Mouse (Mus musculus) kidney, postnatal 10 days (tissue): ENCODE results near the gene Etfa.

Experiments used
- DNase-seq: peaks from one replicate; pipeline ENCODE4 v3.0.0; 2021; ENCODE audit warnings: mixed read lengths

Gene Etfa

DNA sequence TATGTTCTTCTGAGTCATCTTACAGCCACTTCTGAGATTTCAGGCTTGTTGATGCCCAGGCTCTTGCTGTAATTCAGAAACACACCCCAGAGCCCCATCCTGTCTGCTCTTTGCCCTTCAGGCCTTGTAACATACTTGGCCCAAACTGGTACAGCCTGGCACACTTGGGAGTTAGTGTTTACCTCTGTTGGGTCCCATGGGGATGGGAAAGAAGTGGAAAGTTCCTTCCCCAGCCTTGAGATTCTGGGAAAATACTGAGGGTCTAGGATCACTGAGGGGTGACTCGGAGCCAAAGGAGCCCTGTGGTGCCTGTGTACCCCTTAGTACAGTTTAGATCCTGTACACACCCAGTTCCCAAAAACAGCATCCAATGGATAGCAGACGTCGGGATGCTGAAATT is 90.3 kb downstream of the Etfa start:
- DNase-seq, result no peak

DNA sequence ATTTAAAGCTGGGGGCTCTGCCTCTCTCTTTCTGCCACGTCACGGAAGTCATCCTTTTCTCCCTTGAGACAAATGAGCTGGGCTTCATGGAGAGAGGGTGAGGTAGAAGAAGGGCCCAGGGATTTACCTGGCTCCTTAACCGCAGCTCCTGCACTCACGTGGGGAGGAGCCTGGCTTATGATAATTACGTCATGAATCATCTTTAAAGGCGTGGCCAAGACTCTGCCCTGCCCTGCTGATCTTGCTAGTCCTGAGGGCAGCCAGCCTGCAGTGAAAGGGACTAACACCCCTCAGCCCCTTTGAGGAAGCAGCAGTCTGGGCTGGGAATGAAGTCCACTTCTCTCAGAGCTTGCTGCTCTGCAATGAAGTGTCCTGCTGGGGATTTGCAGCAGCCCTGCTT is 100.9 kb downstream of the Etfa start:
- no peak for DNase-seq

DNA sequence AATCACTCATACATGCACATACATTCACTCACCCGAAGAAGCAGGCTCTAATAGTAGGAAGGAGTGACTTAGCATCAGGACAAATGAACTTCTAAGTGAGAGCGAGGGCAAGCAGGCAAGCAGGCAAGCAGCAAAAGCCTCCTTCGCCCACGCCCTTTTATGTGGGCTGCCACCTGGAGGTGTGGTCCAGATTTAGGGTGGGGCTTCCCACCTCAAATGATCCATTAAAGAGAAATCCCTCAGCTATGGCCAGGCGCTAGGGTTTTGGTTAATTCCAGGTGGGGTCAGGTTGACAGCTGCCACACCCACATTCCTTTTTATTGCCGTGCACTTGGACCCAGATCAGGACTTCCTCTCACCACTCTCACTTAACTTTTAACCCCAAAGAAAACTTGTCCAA is 101.6 kb downstream of the Etfa start:
- DNase-seq, result no peak

DNA sequence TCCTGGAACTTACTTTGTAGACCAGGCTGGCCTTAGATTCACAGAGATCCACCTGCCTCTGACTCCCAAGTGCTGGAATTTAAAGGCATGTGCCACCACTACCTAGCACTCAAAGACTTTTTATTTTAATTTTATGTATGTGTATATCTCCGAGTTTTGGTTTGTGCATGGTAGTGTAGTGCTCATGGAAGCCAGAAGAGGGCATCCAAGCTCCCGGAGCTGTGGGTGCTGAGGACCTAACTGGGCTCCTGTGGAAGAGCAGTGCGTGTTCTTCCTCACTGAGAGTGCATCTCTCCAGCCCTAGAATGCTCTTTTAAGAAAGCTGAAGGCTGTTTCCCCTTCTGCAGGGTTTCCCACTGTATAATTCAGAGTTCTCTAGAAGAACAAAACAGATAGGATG is 102.2 kb downstream of the Etfa start:
- no peak for DNase-seq

DNA sequence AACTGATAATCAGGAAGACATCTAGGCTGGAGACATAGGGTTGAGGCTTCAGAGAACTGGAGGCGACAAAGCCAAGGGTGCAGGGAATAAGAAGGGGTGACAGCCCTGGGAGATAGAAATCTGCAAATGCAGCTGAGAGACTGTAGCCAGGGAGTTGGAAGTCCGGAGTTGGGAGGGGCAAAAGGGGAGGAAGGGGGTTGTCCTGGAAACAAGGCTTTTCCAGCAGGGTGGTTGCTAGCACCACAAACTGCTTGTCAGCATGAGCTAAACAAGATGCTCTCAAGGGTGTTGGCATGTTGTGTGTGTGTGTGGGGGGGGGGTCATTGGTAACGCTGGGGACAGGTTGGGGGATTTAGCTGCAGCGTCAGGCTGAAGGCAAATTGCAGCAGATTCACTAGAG is 103.2 kb downstream of the Etfa start:
- no peak for DNase-seq

DNA sequence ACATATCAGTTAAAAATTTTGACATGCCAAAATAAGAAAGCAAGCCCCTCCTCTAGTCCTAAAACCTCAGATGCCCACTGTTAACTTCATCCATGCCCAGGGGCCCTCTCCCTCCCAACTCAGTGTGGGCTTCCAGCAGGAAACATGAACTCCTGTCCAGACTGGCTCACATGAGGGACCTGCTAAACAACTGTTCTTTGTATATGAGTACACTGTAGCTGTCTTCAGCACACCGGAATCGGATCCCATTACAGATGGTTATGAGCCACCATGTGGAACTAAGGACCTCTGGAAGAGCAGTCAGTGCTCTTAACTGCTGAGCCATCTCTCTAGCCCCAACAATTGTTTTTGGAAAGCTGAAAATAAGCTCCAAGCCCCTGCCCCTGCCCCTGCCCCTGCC is 105.3 kb downstream of the Etfa start:
- DNase-seq, result no peak

DNA sequence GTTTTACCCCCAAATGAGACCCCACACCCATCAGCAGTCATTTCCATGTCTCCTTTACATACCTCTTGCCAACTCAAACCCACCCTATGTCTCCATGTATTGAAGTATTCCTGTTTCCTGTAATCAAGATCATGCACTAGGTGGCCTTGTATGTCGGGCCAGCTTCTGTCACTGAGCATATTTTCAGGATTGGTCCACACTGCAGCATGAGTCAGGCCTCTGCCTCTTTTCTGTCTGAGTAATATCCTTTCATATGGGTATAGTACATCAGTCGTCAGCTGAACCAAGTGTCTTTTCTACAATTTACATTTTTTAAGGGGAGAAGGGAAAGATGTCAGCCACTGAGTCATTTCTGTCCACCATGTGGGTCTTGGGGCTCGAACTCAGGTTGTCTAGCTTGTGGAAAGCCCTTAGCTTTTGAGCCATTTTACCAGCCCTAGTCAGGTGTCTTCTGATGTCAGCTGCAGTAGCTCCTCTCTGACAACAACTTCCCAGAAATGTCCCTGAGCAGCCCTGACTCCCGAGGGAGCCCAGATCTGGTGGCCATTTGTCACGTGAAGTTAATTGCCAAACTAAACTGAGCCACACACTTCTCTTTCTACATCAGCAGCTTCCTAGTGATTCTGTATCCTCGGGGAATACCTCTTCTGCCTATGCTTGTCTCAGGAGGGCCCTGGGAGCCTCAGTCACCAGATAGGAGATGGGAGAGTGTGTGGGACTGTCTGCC is 106.9 kb downstream of the Etfa start:
- DNase-seq, result no peak
